Mouse (Mus musculus): ENCODE data around the gene Egfem1. TPM values are rescaled to one million over a fixed set of nuclear protein-coding genes. Genes with fewer than 3 reads are reported as not detected.

The Egfem1 gene
- polyA plus RNA-seq, 1 experiment: 12.9 TPM

DNA sequence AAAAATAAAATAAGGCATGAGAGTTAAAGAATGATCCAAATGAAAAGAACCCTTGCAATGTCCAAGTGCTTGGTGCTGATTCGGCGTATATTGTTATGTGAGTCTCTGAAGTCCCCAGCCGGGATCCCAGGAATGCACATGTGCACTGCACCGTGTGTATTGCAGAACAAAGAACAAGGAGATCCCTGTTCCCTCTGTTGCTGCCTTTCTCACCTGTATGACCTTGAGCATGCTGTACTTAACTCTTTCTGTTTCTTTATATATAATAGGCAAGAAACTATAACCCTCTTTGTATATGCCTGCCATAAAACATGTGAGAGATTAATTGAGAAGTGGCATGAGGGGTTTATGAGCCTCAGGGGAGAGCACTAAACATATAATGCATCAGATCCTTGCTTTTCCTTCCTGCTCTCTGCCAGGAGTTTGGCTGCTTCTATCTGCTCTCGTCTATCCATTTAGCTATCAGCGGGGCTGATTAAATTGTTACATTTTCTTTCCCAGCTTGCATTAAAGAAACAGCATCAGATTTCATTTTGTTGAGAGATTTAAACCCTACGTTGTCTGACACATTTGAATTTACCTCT, 101.9 kb downstream of the Egfem1 start:
- H3K4me3 ChIP-seq (ENCODE audit: insufficient read depth, low read length): no peak overlapping the region
- H3K27ac ChIP-seq (ENCODE audit: insufficient read depth, low read length): no peak overlapping the region
- TF ChIP-seq POLR2A (IDR thresholded peaks at IDR 0.05; ENCODE audit: extremely low read depth, insufficient read depth, low read length) (no peak), CTCF (IDR thresholded peaks at IDR 0.05; ENCODE audit: extremely low read depth, insufficient read depth, low read length) (no peak)
- H3K4me1 ChIP-seq (ENCODE audit: control insufficient read depth, insufficient read depth, low read length): peaks cover 1% of the 10 kb centered on the region; the same call in 1 of the 2 replicates

GRCm38 (mm10) chr3:29184486-29185241, 102.8 kb downstream of the Egfem1 start:
- no peak overlapping the region for H3K27ac ChIP-seq (ENCODE audit: insufficient read depth, low read length)

DNA sequence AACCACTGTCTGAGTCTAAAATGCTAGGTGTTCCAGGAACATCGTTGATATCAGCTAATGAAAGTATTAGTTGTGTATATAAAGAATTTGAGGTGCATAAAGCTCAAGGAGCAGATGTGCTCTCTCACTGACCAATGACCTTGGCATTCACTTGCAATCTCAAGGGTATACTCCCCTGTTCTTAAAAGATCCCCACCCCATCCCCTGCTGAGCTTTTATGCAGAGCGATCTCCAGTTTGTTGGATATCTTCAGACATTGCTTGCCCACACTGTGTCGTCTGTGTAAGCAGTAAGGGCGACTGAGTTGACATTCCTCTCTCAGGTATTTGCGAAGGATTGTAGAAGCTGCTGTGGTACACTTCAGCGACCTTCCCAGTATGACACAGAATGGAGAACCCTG, 108.4 kb downstream of the Egfem1 start:
- Histone ChIP-seq H3K27ac (ENCODE audit: insufficient read depth, low read length) (no peak overlapping the region), H3K4me3 (ENCODE audit: insufficient read depth, low read length) (no peak overlapping the region), H3K4me1 (ENCODE audit: control insufficient read depth, insufficient read depth, low read length) (no peaks in the 10 kb centered on the region)
- TF ChIP-seq CTCF (IDR thresholded peaks at IDR 0.05; ENCODE audit: extremely low read depth, insufficient read depth, low read length) (no peak), POLR2A (IDR thresholded peaks at IDR 0.05; ENCODE audit: extremely low read depth, insufficient read depth, low read length) (no peak)

More at GRCm38 (mm10) chr3:29184486-29185241, 102.8 kb downstream of the Egfem1 start:
- TF ChIP-seq CTCF (IDR thresholded peaks at IDR 0.05; ENCODE audit: extremely low read depth, insufficient read depth, low read length): no peak
- TF ChIP-seq POLR2A (IDR thresholded peaks at IDR 0.05; ENCODE audit: extremely low read depth, insufficient read depth, low read length): no peak
- no peak overlapping the region for H3K4me3 ChIP-seq (ENCODE audit: insufficient read depth, low read length)
- H3K4me1 ChIP-seq (ENCODE audit: control insufficient read depth, insufficient read depth, low read length): peaks cover 1% of the 10 kb centered on the region; the same call in 1 of the 2 replicates

GRCm38 (mm10) chr3:29197727-29198512, 116.1 kb downstream of the Egfem1 start:
- TF ChIP-seq POLR2A (IDR thresholded peaks at IDR 0.05; ENCODE audit: extremely low read depth, insufficient read depth, low read length) (no peak), CTCF (IDR thresholded peaks at IDR 0.05; ENCODE audit: extremely low read depth, insufficient read depth, low read length) (no peak)

GRCm38 (mm10) chr3:29200601-29201000, 118.8 kb downstream of the Egfem1 start:
- TF ChIP-seq CTCF (IDR thresholded peaks at IDR 0.05; ENCODE audit: extremely low read depth, insufficient read depth, low read length): no peak
- no peak for TF ChIP-seq POLR2A (IDR thresholded peaks at IDR 0.05; ENCODE audit: extremely low read depth, insufficient read depth, low read length)
- Histone ChIP-seq H3K27ac (ENCODE audit: insufficient read depth, low read length) (no peak overlapping the region), H3K4me1 (ENCODE audit: control insufficient read depth, insufficient read depth, low read length) (no peaks in the 10 kb centered on the region; the same call in 1 of the 2 replicates), H3K4me3 (ENCODE audit: insufficient read depth, low read length) (no peak overlapping the region)

More at GRCm38 (mm10) chr3:29197727-29198512, 116.1 kb downstream of the Egfem1 start:
- Histone ChIP-seq H3K4me3 (ENCODE audit: insufficient read depth, low read length) (no peak overlapping the region), H3K4me1 (ENCODE audit: control insufficient read depth, insufficient read depth, low read length) (no peaks in the 10 kb centered on the region; the same call in 1 of the 2 replicates), H3K27ac (ENCODE audit: insufficient read depth, low read length) (no peak overlapping the region)

DNA sequence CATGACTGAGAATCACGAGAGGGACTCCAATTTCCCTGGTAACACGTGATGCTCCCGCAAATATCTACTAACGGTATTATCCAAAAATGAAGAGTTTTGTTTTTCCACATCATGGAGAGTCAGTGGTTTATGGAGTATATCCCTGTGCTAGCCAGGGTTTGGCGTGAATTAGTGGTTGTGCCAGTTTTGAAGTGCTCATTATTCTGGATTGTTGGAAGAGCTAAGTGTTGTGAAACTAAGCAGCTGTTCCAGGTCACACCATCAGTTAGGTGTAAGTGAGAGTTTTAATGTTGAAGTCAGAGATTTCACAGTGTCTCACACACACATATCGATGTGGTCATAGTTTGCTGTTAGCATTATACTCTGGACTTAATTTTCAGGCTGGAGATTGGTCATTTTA, 120.7 kb downstream of the Egfem1 start:
- Histone ChIP-seq H3K4me1 (ENCODE audit: control insufficient read depth, insufficient read depth, low read length) (no peaks in the 10 kb centered on the region; the same call in 1 of the 2 replicates), H3K4me3 (ENCODE audit: insufficient read depth, low read length) (no peak overlapping the region), H3K27ac (ENCODE audit: insufficient read depth, low read length) (no peak overlapping the region)
- TF ChIP-seq CTCF (IDR thresholded peaks at IDR 0.05; ENCODE audit: extremely low read depth, insufficient read depth, low read length) (no peak), POLR2A (IDR thresholded peaks at IDR 0.05; ENCODE audit: extremely low read depth, insufficient read depth, low read length) (no peak)

GRCm38 (mm10) chr3:29222414-29222813, 140.6 kb downstream of the Egfem1 start:
- H3K4me1 ChIP-seq (ENCODE audit: control insufficient read depth, insufficient read depth, low read length): no peaks in the 10 kb centered on the region; the same call in 1 of the 2 replicates
- no peak overlapping the region for H3K27ac ChIP-seq (ENCODE audit: insufficient read depth, low read length)
- no peak overlapping the region for H3K4me3 ChIP-seq (ENCODE audit: insufficient read depth, low read length)
- no peak for TF ChIP-seq CTCF (IDR thresholded peaks at IDR 0.05; ENCODE audit: extremely low read depth, insufficient read depth, low read length)
- no peak for TF ChIP-seq POLR2A (IDR thresholded peaks at IDR 0.05; ENCODE audit: extremely low read depth, insufficient read depth, low read length)

DNA sequence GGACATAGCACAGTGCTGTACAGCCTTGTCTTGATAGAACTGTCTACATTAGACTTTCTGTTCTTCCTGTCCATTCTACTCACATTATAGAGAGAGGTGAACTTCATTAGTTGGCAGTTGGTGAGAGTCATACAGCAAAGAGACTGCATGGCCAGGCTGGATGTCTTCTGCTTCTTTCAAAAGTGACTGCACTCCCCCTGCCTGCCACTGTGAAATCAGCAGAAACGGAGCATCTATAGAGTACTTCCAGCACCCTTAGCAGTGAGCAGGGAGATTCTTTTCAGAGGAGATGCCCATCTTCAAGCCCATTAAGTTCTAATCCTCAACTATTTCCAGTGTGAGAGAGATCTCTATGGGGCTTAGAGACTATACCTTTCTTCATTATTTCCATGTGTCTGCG, 147.9 kb downstream of the Egfem1 start:
- H3K4me3 ChIP-seq (ENCODE audit: insufficient read depth, low read length): no peak overlapping the region
- H3K4me1 ChIP-seq (ENCODE audit: control insufficient read depth, insufficient read depth, low read length): no peaks in the 10 kb centered on the region
- H3K27ac ChIP-seq (ENCODE audit: insufficient read depth, low read length): no peak overlapping the region
- TF ChIP-seq POLR2A (IDR thresholded peaks at IDR 0.05; ENCODE audit: extremely low read depth, insufficient read depth, low read length) (no peak), CTCF (IDR thresholded peaks at IDR 0.05; ENCODE audit: extremely low read depth, insufficient read depth, low read length) (no peak)

DNA sequence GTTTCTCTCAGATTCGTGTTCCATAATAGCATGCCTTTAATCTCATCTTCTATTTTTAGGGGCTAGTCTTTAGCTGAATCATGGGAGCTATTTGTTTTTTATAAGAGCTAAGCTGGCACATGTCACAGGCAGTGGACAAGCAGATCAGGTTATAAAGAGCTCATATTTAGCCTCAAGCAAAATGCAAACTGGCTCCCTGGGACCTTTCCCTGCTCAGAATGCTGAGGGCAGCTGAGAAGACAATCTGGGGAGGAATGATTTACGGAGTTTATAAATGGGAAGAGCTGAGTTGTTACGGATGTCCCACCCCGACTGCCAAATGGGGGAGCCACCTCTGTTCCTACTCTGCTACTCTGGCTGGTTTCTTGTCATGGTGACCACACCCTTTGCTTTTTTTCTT, 153.7 kb downstream of the Egfem1 start:
- H3K4me3 ChIP-seq (ENCODE audit: insufficient read depth, low read length): no peak overlapping the region
- H3K4me1 ChIP-seq (ENCODE audit: control insufficient read depth, insufficient read depth, low read length): no peaks in the 10 kb centered on the region
- H3K27ac ChIP-seq (ENCODE audit: insufficient read depth, low read length): no peak overlapping the region
- no peak for TF ChIP-seq CTCF (IDR thresholded peaks at IDR 0.05; ENCODE audit: extremely low read depth, insufficient read depth, low read length)
- no peak for TF ChIP-seq POLR2A (IDR thresholded peaks at IDR 0.05; ENCODE audit: extremely low read depth, insufficient read depth, low read length)

All from cortical plate, adult 2 months (tissue).